Mouse (Mus musculus): ENCODE measurements around the gene Raf1. TPM values are rescaled to one million over a fixed set of nuclear protein-coding genes. Genes with fewer than 3 reads are reported as not detected.

Gene Raf1
- polyA plus RNA-seq, 1 experiment from 2014 or later, result 107 TPM

- ATAC-seq (replicated peaks; ENCODE audit: insufficient number of reproducible peaks, low FRiP score, low TSS enrichment), result no peak
- WGBS (ENCODE audit: insufficient replicate concordance), result 70% methylated on average over 4 of the region's 4 CpGs
- no peak overlapping the region for H3K4me2 ChIP-seq
- no peaks in the 10 kb centered on the region for H3K4me1 ChIP-seq (ENCODE audit: control insufficient read depth, insufficient read depth, low read length)
- no peak overlapping the region for H3K4me3 ChIP-seq (ENCODE audit: low read depth, low read length)
- H3K36me3 ChIP-seq (ENCODE audit: control insufficient read depth, insufficient read depth, low read length), result no peaks in the 10 kb centered on the region
- no peak overlapping the region for H3K9ac ChIP-seq (ENCODE audit: low read depth, low read length)
- H3K27ac ChIP-seq (ENCODE audit: low read depth, low read length), result no peak overlapping the region
- H3K9me3 ChIP-seq (replicated peaks; ENCODE audit: control insufficient read depth, low read length), result no peaks in the 10 kb centered on the region
- no peaks in the 10 kb centered on the region for H3K27me3 ChIP-seq (ENCODE audit: control insufficient read depth, insufficient read depth, low read length)
Observed at GRCm38 (mm10) chr6:115593252-115593651, 83.2 kb downstream of the Raf1 start.

- Histone ChIP-seq H3K4me2 (no peak within 1 kb of the TSS), H3K27me3 (ENCODE audit: control insufficient read depth, insufficient read depth, low read length) (no peaks in the 10 kb centered on the region), H3K4me3 (ENCODE audit: low read depth, low read length) (no peak within 1 kb of the TSS), H3K36me3 (ENCODE audit: control insufficient read depth, insufficient read depth, low read length) (no peaks in the 10 kb centered on the region), H3K4me1 (ENCODE audit: control insufficient read depth, insufficient read depth, low read length) (no peaks in the 10 kb centered on the region), H3K9me3 (replicated peaks; ENCODE audit: control insufficient read depth, low read length) (no peaks in the 10 kb centered on the region), H3K27ac (ENCODE audit: low read depth, low read length) (no peak within 1 kb of the TSS), H3K9ac (ENCODE audit: low read depth, low read length) (no peak within 1 kb of the TSS)
- no peak for ATAC-seq (replicated peaks; ENCODE audit: insufficient number of reproducible peaks, low FRiP score, low TSS enrichment)
- 55% methylated on average over 5 of the region's 5 CpGs for WGBS (ENCODE audit: insufficient replicate concordance)
Observed at GRCm38 (mm10) chr6:115592458-115592857, 84.0 kb downstream of the Raf1 start, which contains the start of gene Mkrn2os. Gene Mkrn2os, minus strand, starts transcription at chr6:115592576.

GRCm38 (mm10) chr6:115591692-115592359 lies 84.6 kb downstream of the Raf1 start:
- Histone ChIP-seq H3K9ac (ENCODE audit: low read depth, low read length) (no peak overlapping the region), H3K27ac (ENCODE audit: low read depth, low read length) (no peak overlapping the region), H3K36me3 (ENCODE audit: control insufficient read depth, insufficient read depth, low read length) (no peaks in the 10 kb centered on the region), H3K9me3 (replicated peaks; ENCODE audit: control insufficient read depth, low read length) (no peaks in the 10 kb centered on the region), H3K4me2 (no peak overlapping the region), H3K4me1 (ENCODE audit: control insufficient read depth, insufficient read depth, low read length) (no peaks in the 10 kb centered on the region), H3K27me3 (ENCODE audit: control insufficient read depth, insufficient read depth, low read length) (no peaks in the 10 kb centered on the region), H3K4me3 (ENCODE audit: low read depth, low read length) (no peak overlapping the region)
- ATAC-seq (replicated peaks; ENCODE audit: insufficient number of reproducible peaks, low FRiP score, low TSS enrichment), result no peak
- 81% methylated on average over 19 of the region's 19 CpGs for WGBS (ENCODE audit: insufficient replicate concordance)

GRCm38 (mm10) chr6:115586321-115586720 lies 90.1 kb downstream of the Raf1 start:
- Histone ChIP-seq H3K4me2 (0 out of 2 replicates have a peak overlapping the region, but pooled peaks have one; percentile 9), H3K4me3 (ENCODE audit: low read depth, low read length) (no peak overlapping the region), H3K27ac (ENCODE audit: low read depth, low read length) (no peak overlapping the region), H3K4me1 (ENCODE audit: control insufficient read depth, insufficient read depth, low read length) (no peaks in the 10 kb centered on the region), H3K9ac (ENCODE audit: low read depth, low read length) (no peak overlapping the region), H3K9me3 (replicated peaks; ENCODE audit: control insufficient read depth, low read length) (no peaks in the 10 kb centered on the region), H3K27me3 (ENCODE audit: control insufficient read depth, insufficient read depth, low read length) (no peaks in the 10 kb centered on the region), H3K36me3 (ENCODE audit: control insufficient read depth, insufficient read depth, low read length) (no peaks in the 10 kb centered on the region)
- no peak for ATAC-seq (replicated peaks; ENCODE audit: insufficient number of reproducible peaks, low FRiP score, low TSS enrichment)
- WGBS (ENCODE audit: insufficient replicate concordance), result 63% methylated on average over 10 of the region's 10 CpGs

- no peak overlapping the region for H3K4me2 ChIP-seq
- ATAC-seq (replicated peaks; ENCODE audit: insufficient number of reproducible peaks, low FRiP score, low TSS enrichment), result no peak
- no peaks in the 10 kb centered on the region for H3K4me1 ChIP-seq (ENCODE audit: control insufficient read depth, insufficient read depth, low read length)
Observed at GRCm38 (mm10) chr6:115584176-115584575, 92.3 kb downstream of the Raf1 start.

GRCm38 (mm10) chr6:115583430-115584125 lies 92.9 kb downstream of the Raf1 start:
- no peaks in the 10 kb centered on the region for H3K36me3 ChIP-seq (ENCODE audit: control insufficient read depth, insufficient read depth, low read length)
- H3K9me3 ChIP-seq (replicated peaks; ENCODE audit: control insufficient read depth, low read length), result no peaks in the 10 kb centered on the region
- no peak overlapping the region for H3K4me3 ChIP-seq (ENCODE audit: low read depth, low read length)
- H3K27ac ChIP-seq (ENCODE audit: low read depth, low read length), result no peak overlapping the region
- 77% methylated on average over 6 of the region's 6 CpGs for WGBS (ENCODE audit: insufficient replicate concordance)
- no peaks in the 10 kb centered on the region for H3K4me1 ChIP-seq (ENCODE audit: control insufficient read depth, insufficient read depth, low read length)
- ATAC-seq (replicated peaks; ENCODE audit: insufficient number of reproducible peaks, low FRiP score, low TSS enrichment), result no peak
- no peak overlapping the region for H3K9ac ChIP-seq (ENCODE audit: low read depth, low read length)
- no peaks in the 10 kb centered on the region for H3K27me3 ChIP-seq (ENCODE audit: control insufficient read depth, insufficient read depth, low read length)
- H3K4me2 ChIP-seq, result no peak overlapping the region

More at GRCm38 (mm10) chr6:115584176-115584575, 92.3 kb downstream of the Raf1 start:
- Histone ChIP-seq H3K9ac (ENCODE audit: low read depth, low read length) (no peak overlapping the region), H3K36me3 (ENCODE audit: control insufficient read depth, insufficient read depth, low read length) (no peaks in the 10 kb centered on the region), H3K9me3 (replicated peaks; ENCODE audit: control insufficient read depth, low read length) (no peaks in the 10 kb centered on the region), H3K27me3 (ENCODE audit: control insufficient read depth, insufficient read depth, low read length) (no peaks in the 10 kb centered on the region), H3K4me3 (ENCODE audit: low read depth, low read length) (no peak overlapping the region), H3K27ac (ENCODE audit: low read depth, low read length) (no peak overlapping the region)
- WGBS (ENCODE audit: insufficient replicate concordance), result 76% methylated on average over 3 of the region's 3 CpGs

- Histone ChIP-seq H3K4me1 (ENCODE audit: control insufficient read depth, insufficient read depth, low read length) (no peaks in the 10 kb centered on the region), H3K27ac (ENCODE audit: low read depth, low read length) (no peak overlapping the region), H3K36me3 (ENCODE audit: control insufficient read depth, insufficient read depth, low read length) (peaks cover under 1% of the 10 kb centered on the region; the same call in 1 of the 2 replicates), H3K9me3 (replicated peaks; ENCODE audit: control insufficient read depth, low read length) (no peaks in the 10 kb centered on the region), H3K4me3 (ENCODE audit: low read depth, low read length) (no peak overlapping the region), H3K9ac (ENCODE audit: low read depth, low read length) (no peak overlapping the region), H3K4me2 (no peak overlapping the region), H3K27me3 (ENCODE audit: control insufficient read depth, insufficient read depth, low read length) (no peaks in the 10 kb centered on the region)
- WGBS (ENCODE audit: insufficient replicate concordance), result 78% methylated on average over 10 of the region's 10 CpGs
- no peak for ATAC-seq (replicated peaks; ENCODE audit: insufficient number of reproducible peaks, low FRiP score, low TSS enrichment)
Observed at GRCm38 (mm10) chr6:115582328-115583115, 93.9 kb downstream of the Raf1 start.

- H3K4me3 ChIP-seq (ENCODE audit: low read depth, low read length), result no peak overlapping the region
Observed at GRCm38 (mm10) chr6:115580810-115581209, 95.6 kb downstream of the Raf1 start.

More at GRCm38 (mm10) chr6:115580810-115581209, 95.6 kb downstream of the Raf1 start:
- no peaks in the 10 kb centered on the region for H3K27me3 ChIP-seq (ENCODE audit: control insufficient read depth, insufficient read depth, low read length)
- no peaks in the 10 kb centered on the region for H3K9me3 ChIP-seq (replicated peaks; ENCODE audit: control insufficient read depth, low read length)
- H3K27ac ChIP-seq (ENCODE audit: low read depth, low read length), result no peak overlapping the region
- peaks cover 6% of the 10 kb centered on the region for H3K36me3 ChIP-seq (ENCODE audit: control insufficient read depth, insufficient read depth, low read length)
- ATAC-seq (replicated peaks; ENCODE audit: insufficient number of reproducible peaks, low FRiP score, low TSS enrichment), result no peak
- H3K9ac ChIP-seq (ENCODE audit: low read depth, low read length), result no peak overlapping the region
- no peak overlapping the region for H3K4me2 ChIP-seq
- no peaks in the 10 kb centered on the region for H3K4me1 ChIP-seq (ENCODE audit: control insufficient read depth, insufficient read depth, low read length)
- WGBS (ENCODE audit: insufficient replicate concordance), result 85% methylated on average over 3 of the region's 3 CpGs

Data from heart, embryonic 11.5 days (tissue).